Mouse (Mus musculus): ENCODE data around the gene Ufd1. TPM values are rescaled to one million over a fixed set of nuclear protein-coding genes. Genes with fewer than 3 reads are reported as not detected.

Ufd1 gene
- total RNA-seq (2023), result 100 to 1,000 TPM; 107 to 108 TPM

DNA sequence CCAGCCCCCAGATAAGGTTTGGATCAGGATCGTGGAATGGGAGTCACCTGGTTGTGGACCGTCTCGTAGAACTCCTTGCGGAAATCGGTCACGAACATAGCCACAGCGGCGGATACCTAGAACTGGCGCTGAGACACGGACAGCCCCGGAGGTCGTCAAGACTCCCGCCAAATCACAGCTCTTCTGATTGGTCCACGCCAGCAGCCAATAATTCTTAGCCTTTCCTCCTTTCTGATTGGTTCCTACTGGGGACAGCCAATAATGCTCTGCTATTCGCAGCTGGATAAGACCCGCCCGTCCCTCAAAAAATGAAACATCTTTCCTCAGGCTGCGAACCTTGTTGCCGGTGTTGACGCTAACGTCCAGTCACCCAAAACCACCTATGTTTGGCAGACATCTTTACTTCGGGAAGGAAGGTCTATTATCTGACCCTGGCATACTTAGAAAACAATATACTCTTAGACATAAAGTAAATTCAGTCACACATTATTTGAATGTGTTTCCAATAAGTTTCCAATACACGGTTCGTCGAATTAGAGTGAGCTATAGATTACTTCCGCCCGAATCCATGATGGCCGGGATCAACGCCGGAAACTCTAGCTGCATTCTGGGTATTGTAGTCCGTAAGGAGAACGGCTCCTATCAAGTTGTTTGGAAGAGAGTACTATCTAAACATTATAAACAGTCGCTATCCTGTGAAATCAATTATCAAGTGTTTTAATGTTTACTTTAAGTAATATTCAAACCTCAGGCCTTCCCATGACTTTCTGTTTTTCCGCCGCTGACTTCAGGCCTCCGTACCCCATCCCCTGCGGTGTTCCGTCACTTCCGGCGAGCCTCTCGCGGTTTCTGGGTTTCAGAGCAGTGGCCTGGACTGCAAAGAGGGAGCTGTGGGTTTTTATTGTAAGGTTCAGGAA lies at the start of gene Ufd1, which contains the start of gene Cdc45:
Gene Ufd1 (plus strand): TSS at position 312 of the 917 bp plus-strand sequence.
Gene Cdc45 (minus strand): TSS at position 520 of the 917 bp plus-strand sequence.

DNA sequence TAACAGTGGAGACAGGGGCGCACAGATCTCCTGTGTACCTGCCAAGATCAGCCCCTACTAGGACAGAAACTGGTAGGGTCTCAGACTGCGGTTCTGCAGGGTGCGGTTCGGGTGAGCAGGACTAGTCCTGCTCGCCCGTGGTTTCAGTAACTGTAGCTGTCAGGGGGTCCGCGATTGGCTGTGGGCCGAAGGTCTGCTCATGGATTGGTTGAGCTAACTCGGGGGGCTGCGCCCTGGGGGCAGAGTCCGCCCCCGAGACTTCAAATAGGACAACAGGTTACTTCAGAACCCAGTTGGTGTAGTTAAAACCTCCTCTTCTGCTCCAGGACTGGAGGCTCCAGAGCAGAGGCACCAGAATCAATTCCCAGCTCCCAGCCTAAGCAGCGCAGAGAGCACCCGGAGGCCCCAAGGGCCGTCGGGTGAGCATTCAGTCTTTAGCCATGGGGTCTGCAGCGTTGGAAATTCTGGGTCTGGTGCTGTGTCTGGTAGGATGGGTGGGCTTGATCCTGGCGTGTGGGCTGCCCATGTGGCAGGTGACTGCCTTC lies 35.0 kb upstream of the Ufd1 start, which contains the start of gene Cldn5:
Gene Cldn5 (plus strand): TSS at position 292 of the 545 bp plus-strand sequence.

DNA sequence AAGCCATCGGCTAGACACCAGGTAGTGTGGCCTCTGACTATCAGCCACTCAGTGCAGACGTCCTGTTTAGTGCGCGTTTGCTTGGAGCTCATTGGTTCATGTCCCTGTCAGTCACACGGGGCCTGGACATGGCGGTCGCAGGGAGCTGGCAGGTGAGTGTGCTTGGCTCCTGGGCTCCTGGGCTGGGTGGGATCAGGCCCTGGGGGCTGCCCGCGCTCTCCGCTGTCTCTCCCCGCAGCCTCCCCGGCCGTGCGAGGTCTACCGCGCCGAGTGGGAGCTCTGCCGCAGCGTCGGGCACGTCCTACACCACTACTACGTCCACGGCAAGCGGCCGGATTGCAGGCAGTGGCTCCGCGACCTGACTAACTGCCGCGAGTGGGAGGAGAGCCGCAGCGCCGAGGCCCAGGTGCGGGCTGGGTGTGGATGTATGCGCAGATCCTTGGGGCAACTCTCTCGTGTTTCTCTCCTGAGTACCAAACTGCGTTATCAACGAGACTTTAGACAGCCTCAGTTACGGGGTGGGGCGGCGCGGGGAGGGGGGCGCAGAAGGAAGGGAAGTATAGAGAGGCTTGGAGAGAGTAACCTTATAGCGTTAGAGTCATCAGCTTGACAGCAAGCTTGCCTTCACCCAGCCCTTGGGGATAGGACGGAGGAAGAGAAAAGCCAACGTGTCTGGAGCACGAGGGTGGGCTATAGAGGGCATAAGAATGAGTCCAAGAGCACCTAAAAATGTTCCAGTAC lies 25.1 kb downstream of the Ufd1 start, which contains the start of the genes 2510002D24Rik and Gm28539:
Gene 2510002D24Rik (plus strand): TSS at position 111 of the 741 bp plus-strand sequence.
Gene Gm28539 (plus strand): TSS at position 117 of the 741 bp plus-strand sequence.

DNA sequence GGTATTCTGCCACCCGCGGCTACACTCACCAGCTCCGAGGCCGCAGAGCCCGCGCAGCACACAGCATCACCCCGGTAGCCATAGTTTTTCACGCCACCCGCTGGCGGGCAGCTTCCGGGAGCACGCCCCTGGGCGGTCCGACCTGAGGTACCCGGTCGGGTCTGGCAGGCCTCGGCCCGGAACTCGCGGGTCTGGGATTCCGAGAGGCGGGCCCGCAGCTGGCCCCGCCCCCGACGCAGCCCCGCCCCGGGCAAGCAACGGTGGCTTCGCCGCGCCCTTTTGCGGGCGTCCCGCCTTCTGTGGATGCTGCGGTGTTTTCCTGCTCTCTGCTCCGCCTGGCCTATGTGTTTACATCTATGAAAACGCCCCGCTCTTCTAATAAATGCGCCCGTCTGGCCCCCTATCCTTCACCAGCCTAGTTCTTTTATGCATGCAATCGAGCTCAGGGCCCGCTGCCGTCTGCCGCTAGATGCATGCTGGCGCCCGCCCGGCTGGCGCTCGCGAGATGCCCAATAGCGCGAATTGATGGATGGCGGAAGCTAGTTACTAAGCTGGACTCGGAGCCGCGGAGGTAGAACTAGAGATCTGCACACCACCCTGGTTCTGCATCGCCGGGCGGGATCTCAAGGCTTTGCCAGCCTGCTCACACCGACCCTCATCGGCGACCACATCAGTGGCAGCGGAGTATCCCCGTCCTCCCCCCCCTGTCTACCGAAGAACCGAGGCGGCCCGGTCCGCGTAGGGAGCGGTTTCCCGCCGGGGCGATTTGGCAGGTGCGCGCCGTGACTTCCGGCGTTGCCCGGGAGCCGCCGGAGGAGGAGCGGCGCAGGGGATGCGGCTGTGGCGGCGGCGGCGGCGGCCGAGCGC lies 65.1 kb downstream of the Ufd1 start, which contains the start of the genes Mrpl40 and Hira:
Gene Mrpl40 (minus strand): TSS at position 421 of the 867 bp plus-strand sequence.
Gene Hira (plus strand): TSS at position 596 of the 867 bp plus-strand sequence.

Other genes with a start within 250 kb of the Ufd1 start
- not detected for gene Tbx1, start 221.1 kb upstream of the Ufd1 start, total RNA-seq (2023)
- gene Gp1bb, start 189.4 kb upstream of the Ufd1 start, total RNA-seq (2023), result not detected
- not detected for gene Gm49601, start 185.4 kb upstream of the Ufd1 start, total RNA-seq (2023)
- not detected for gene Sept5, start 181.8 kb upstream of the Ufd1 start, total RNA-seq (2023)
- not detected for gene Cldn5, start 34.9 kb upstream of the Ufd1 start, total RNA-seq (2023)
- 1 to 10 TPM; 4.5 to 5.5 TPM for gene Cdc45, start 208 bp downstream of the Ufd1 start, total RNA-seq (2023)
- 10 to 100 TPM; 41.9 to 44.5 TPM for gene 2510002D24Rik, start 24.8 kb downstream of the Ufd1 start, total RNA-seq (2023)
- 1 to 10 TPM in 1 of 2 experiments, not detected in 1; 7.5 TPM for gene Gm28539, start 24.8 kb downstream of the Ufd1 start, total RNA-seq (2023)
- 10 to 100 TPM; 37.3 to 38.1 TPM for gene Mrpl40, start 65.1 kb downstream of the Ufd1 start, total RNA-seq (2023)
- gene Hira, start 65.3 kb downstream of the Ufd1 start, total RNA-seq (2023), result 10 to 100 TPM; 76.4 to 80.0 TPM

Measured in B cell, adult 67 days (primary cell).